Mouse (Mus musculus): Measurements from ENCODE around the gene Acsbg2. TPM values are rescaled to one million over a fixed set of nuclear protein-coding genes. Genes with fewer than 3 reads are reported as not detected.

Gene Acsbg2
- total and polyA plus RNA-seq, 2 experiments = not detected

GRCm38 (mm10) chr17:56877426-56877825, 3.2 kb upstream of the Acsbg2 start:
- H3K79me2 ChIP-seq (ENCODE audit: control insufficient read depth, insufficient read depth, low read length) = no peaks in the 10 kb centered on the region
- no peak overlapping the region for H3K27ac ChIP-seq (replicated peaks; ENCODE audit: insufficient read depth, low read depth, low read length)
- no peak overlapping the region for H3K9ac ChIP-seq (ENCODE audit: low read depth, low read length)
- H3K36me3 ChIP-seq (ENCODE audit: control insufficient read depth, insufficient read depth, low read length) = no peaks in the 10 kb centered on the region
- no peaks in the 10 kb centered on the region for H3K27me3 ChIP-seq (ENCODE audit: control insufficient read depth, insufficient read depth, low read length)
- WGBS = 92% methylated on average over 19 of the region's 19 CpGs
- TF ChIP-seq CTCF (IDR thresholded peaks at IDR 0.05; ENCODE audit: low read depth, low read length) (no peak), POLR2A (IDR thresholded peaks at IDR 0.05; ENCODE audit: extremely low read depth, insufficient read depth, low read length) (no peak)
- DNase-seq (ENCODE audit: extremely low read depth, low read depth, low spot score) = no peak
- H3K4me3 ChIP-seq (ENCODE audit: insufficient read depth, low read depth, low read length) = no peak overlapping the region
- no peaks in the 10 kb centered on the region for H3K4me1 ChIP-seq (ENCODE audit: control insufficient read depth, insufficient read depth, low read length)

- WGBS = 56% methylated on average over 8 of the region's 8 CpGs
- H3K79me2 ChIP-seq (ENCODE audit: control insufficient read depth, insufficient read depth, low read length) = no peaks in the 10 kb centered on the region
- no peaks in the 10 kb centered on the region for H3K27me3 ChIP-seq (ENCODE audit: control insufficient read depth, insufficient read depth, low read length)
- no peak for DNase-seq (ENCODE audit: extremely low read depth, low read depth, low spot score)
- no peaks in the 10 kb centered on the region for H3K4me1 ChIP-seq (ENCODE audit: control insufficient read depth, insufficient read depth, low read length)
- H3K36me3 ChIP-seq (ENCODE audit: control insufficient read depth, insufficient read depth, low read length) = no peaks in the 10 kb centered on the region
- no peak for TF ChIP-seq CTCF (IDR thresholded peaks at IDR 0.05; ENCODE audit: low read depth, low read length)
- TF ChIP-seq POLR2A (IDR thresholded peaks at IDR 0.05; ENCODE audit: extremely low read depth, insufficient read depth, low read length) = no peak
- H3K9ac ChIP-seq (ENCODE audit: low read depth, low read length) = no peak overlapping the region
- H3K4me3 ChIP-seq (ENCODE audit: insufficient read depth, low read depth, low read length) = no peak overlapping the region
- H3K27ac ChIP-seq (replicated peaks; ENCODE audit: insufficient read depth, low read depth, low read length) = no peak overlapping the region
Measured at GRCm38 (mm10) chr17:56876981-56877380, 2.7 kb upstream of the Acsbg2 start.

GRCm38 (mm10) chr17:56876465-56876864, 2.2 kb upstream of the Acsbg2 start:
- Histone ChIP-seq H3K4me1 (ENCODE audit: control insufficient read depth, insufficient read depth, low read length) (no peaks in the 10 kb centered on the region), H3K36me3 (ENCODE audit: control insufficient read depth, insufficient read depth, low read length) (no peaks in the 10 kb centered on the region), H3K79me2 (ENCODE audit: control insufficient read depth, insufficient read depth, low read length) (no peaks in the 10 kb centered on the region), H3K27me3 (ENCODE audit: control insufficient read depth, insufficient read depth, low read length) (no peaks in the 10 kb centered on the region), H3K9ac (ENCODE audit: low read depth, low read length) (no peak overlapping the region), H3K27ac (replicated peaks; ENCODE audit: insufficient read depth, low read depth, low read length) (no peak overlapping the region), H3K4me3 (ENCODE audit: insufficient read depth, low read depth, low read length) (no peak overlapping the region)
- TF ChIP-seq POLR2A (IDR thresholded peaks at IDR 0.05; ENCODE audit: extremely low read depth, insufficient read depth, low read length) = no peak
- TF ChIP-seq CTCF (IDR thresholded peaks at IDR 0.05; ENCODE audit: low read depth, low read length) = no peak
- 78% methylated on average over 3 of the region's 3 CpGs for WGBS
- DNase-seq (ENCODE audit: extremely low read depth, low read depth, low spot score) = no peak

- DNase-seq (ENCODE audit: extremely low read depth, low read depth, low spot score) = no peak
- Histone ChIP-seq H3K4me1 (ENCODE audit: control insufficient read depth, insufficient read depth, low read length) (no peaks in the 10 kb centered on the region), H3K9ac (ENCODE audit: low read depth, low read length) (no peak within 1 kb of the TSS), H3K27me3 (ENCODE audit: control insufficient read depth, insufficient read depth, low read length) (no peaks in the 10 kb centered on the region), H3K79me2 (ENCODE audit: control insufficient read depth, insufficient read depth, low read length) (no peaks in the 10 kb centered on the region), H3K4me3 (ENCODE audit: insufficient read depth, low read depth, low read length) (no peak within 1 kb of the TSS), H3K36me3 (ENCODE audit: control insufficient read depth, insufficient read depth, low read length) (no peaks in the 10 kb centered on the region), H3K27ac (replicated peaks; ENCODE audit: insufficient read depth, low read depth, low read length) (no peak within 1 kb of the TSS)
- 81% methylated on average over 12 of the region's 12 CpGs for WGBS
- TF ChIP-seq POLR2A (IDR thresholded peaks at IDR 0.05; ENCODE audit: extremely low read depth, insufficient read depth, low read length) (no peak), CTCF (IDR thresholded peaks at IDR 0.05; ENCODE audit: low read depth, low read length) (no peak)
Measured at GRCm38 (mm10) chr17:56874936-56875651, 847 bp upstream of the Acsbg2 start, which contains the start of gene 1700061G19Rik. 1700061G19Rik (plus strand) TSS chr17:56875477.

GRCm38 (mm10) chr17:56872512-56872911, 1.7 kb downstream of the Acsbg2 start:
- H3K4me3 ChIP-seq (ENCODE audit: insufficient read depth, low read depth, low read length) = no peak overlapping the region

GRCm38 (mm10) chr17:56871767-56872166, 2.5 kb downstream of the Acsbg2 start:
- TF ChIP-seq POLR2A (IDR thresholded peaks at IDR 0.05; ENCODE audit: extremely low read depth, insufficient read depth, low read length) (no peak), CTCF (IDR thresholded peaks at IDR 0.05; ENCODE audit: low read depth, low read length) (no peak)
- Histone ChIP-seq H3K9ac (ENCODE audit: low read depth, low read length) (no peak overlapping the region), H3K4me1 (ENCODE audit: control insufficient read depth, insufficient read depth, low read length) (no peaks in the 10 kb centered on the region), H3K27me3 (ENCODE audit: control insufficient read depth, insufficient read depth, low read length) (no peaks in the 10 kb centered on the region), H3K36me3 (ENCODE audit: control insufficient read depth, insufficient read depth, low read length) (no peaks in the 10 kb centered on the region), H3K79me2 (ENCODE audit: control insufficient read depth, insufficient read depth, low read length) (no peaks in the 10 kb centered on the region), H3K27ac (replicated peaks; ENCODE audit: insufficient read depth, low read depth, low read length) (no peak overlapping the region), H3K4me3 (ENCODE audit: insufficient read depth, low read depth, low read length) (no peak overlapping the region)
- DNase-seq (ENCODE audit: extremely low read depth, low read depth, low spot score) = no peak
- WGBS = 77% methylated on average over 8 of the region's 8 CpGs

More at GRCm38 (mm10) chr17:56872512-56872911, 1.7 kb downstream of the Acsbg2 start:
- H3K79me2 ChIP-seq (ENCODE audit: control insufficient read depth, insufficient read depth, low read length) = no peaks in the 10 kb centered on the region
- H3K9ac ChIP-seq (ENCODE audit: low read depth, low read length) = no peak overlapping the region
- H3K27me3 ChIP-seq (ENCODE audit: control insufficient read depth, insufficient read depth, low read length) = no peaks in the 10 kb centered on the region
- 74% methylated on average over 7 of the region's 7 CpGs for WGBS
- DNase-seq (ENCODE audit: extremely low read depth, low read depth, low spot score) = no peak
- H3K36me3 ChIP-seq (ENCODE audit: control insufficient read depth, insufficient read depth, low read length) = no peaks in the 10 kb centered on the region
- no peak overlapping the region for H3K27ac ChIP-seq (replicated peaks; ENCODE audit: insufficient read depth, low read depth, low read length)
- no peaks in the 10 kb centered on the region for H3K4me1 ChIP-seq (ENCODE audit: control insufficient read depth, insufficient read depth, low read length)
- TF ChIP-seq CTCF (IDR thresholded peaks at IDR 0.05; ENCODE audit: low read depth, low read length) (no peak), POLR2A (IDR thresholded peaks at IDR 0.05; ENCODE audit: extremely low read depth, insufficient read depth, low read length) (no peak)

All from liver, adult 2 months (tissue).